Mouse (Mus musculus): ENCODE results near the gene Chil1.

DNA sequence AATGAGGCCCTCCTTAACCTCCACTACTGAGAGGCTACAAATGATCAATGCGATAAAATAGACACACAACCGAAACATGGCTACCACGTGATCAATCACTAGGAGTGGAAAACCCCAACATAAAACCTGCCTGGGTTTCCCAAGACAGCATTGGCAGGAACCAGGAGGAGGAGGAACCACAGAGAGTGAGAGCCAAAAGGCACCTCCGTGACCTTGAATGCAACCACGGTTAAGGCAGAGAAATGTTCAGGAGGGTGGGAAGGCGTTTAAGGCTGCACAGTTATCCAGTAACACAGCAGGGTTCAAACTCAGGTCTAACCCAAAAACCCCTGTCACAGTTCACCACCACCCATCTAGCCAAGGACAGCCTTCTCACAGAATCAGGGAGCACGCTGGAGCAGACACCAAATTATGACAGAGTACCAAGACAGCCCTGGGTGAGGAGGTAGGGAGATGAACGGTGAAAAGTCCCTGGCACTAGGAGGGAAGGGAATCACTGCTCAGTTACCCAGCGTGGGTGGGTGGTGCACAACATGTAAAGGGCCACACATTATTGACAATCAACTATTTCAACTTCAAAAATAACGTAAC, 48.8 kb downstream of the Chil1 start:
- TF ChIP-seq CHD2 (IDR thresholded peaks at IDR 0.05; ENCODE audit: low read depth, low read length) (no peak), ZC3H11A (IDR thresholded peaks at IDR 0.05; ENCODE audit: borderline replicate concordance, low read depth, low read length) (no peak)

Measured in ES-E14 (cell line).